Mouse (Mus musculus) CH12.LX (cell line): ENCODE data around the gene Atp8b4. TPM values are rescaled to one million over a fixed set of nuclear protein-coding genes. Genes with fewer than 3 reads are reported as not detected.

Source experiments
- DNase-seq: peaks from one replicate; pipeline ENCODE4 v3.0.0-alpha.2; 2013; ENCODE audit errors: extremely low read depth
- H3K27ac ChIP-seq: 2 replicates; pipeline ENCODE4 v1.5.1; 2012; ENCODE audit warnings: low read depth, mild to moderate bottlenecking, control low read depth, moderate library complexity; ENCODE audit not compliant: insufficient read depth
- H3K27me3 ChIP-seq: replicated peaks from 2 replicates; pipeline ENCODE3; 2012; ENCODE audit warnings: inconsistent platforms
- H3K36me3 ChIP-seq, 2 experiments: replicated peaks in 1 of 2; 2 replicates each; pipeline versions ENCODE3 to v1.6.1; 2012; ENCODE audit warnings: inconsistent platforms in 1 of 2, low read length in 1 of 2, mild to moderate bottlenecking in 1 of 2, mixed read lengths in 1 of 2, moderate library complexity in 1 of 2; ENCODE audit not compliant: control insufficient read depth in 1 of 2, insufficient read depth in 1 of 2
- H3K4me1 ChIP-seq, 2 experiments: 2 replicates each; pipeline ENCODE4 v1.6.1; 2012; ENCODE audit warnings: inconsistent platforms in 1 of 2, moderate library complexity in 1 of 2; ENCODE audit not compliant: insufficient read depth in 2 of 2, control insufficient read depth in 1 of 2
- H3K4me2 ChIP-seq: 2 replicates; pipeline ENCODE4 v1.6.1; 2012; ENCODE audit warnings: low read depth, mild to moderate bottlenecking, control low read depth; ENCODE audit not compliant: poor library complexity, insufficient read depth, severe bottlenecking
- H3K4me3 ChIP-seq, 3 experiments: fragments of 150-350 bp in 1 of 3; sonication (generic) in 1 of 3; replicated peaks in 1 of 3; 2 replicates each; pipeline versions ENCODE3 to v1.5.1; 2011 to 2012; ENCODE audit warnings: low read depth in 2 of 3, low read length in 2 of 3, mild to moderate bottlenecking in 2 of 3, moderate library complexity in 2 of 3, control low read depth in 1 of 3, improper control_type of control experiment in 1 of 3, inconsistent platforms in 1 of 3, mixed read lengths in 1 of 3; ENCODE audit not compliant: poor library complexity in 1 of 3
- H3K79me2 ChIP-seq: replicated peaks from 2 replicates; pipeline ENCODE4 v1.6.1; 2012; ENCODE audit warnings: mild to moderate bottlenecking, moderate library complexity; ENCODE audit not compliant: control insufficient read depth, poor library complexity, insufficient read depth, severe bottlenecking; ENCODE audit errors: extremely low read depth
- H3K9ac ChIP-seq: 2 replicates; pipeline ENCODE4 v1.6.1; 2012; ENCODE audit warnings: low read depth, mild to moderate bottlenecking, control low read depth, moderate library complexity; ENCODE audit not compliant: insufficient read depth
- H3K9me3 ChIP-seq: replicated peaks from 2 replicates; pipeline ENCODE3; 2012; ENCODE audit warnings: low read length, inconsistent platforms, mixed read lengths
- BHLHE40 ChIP-seq: IDR thresholded peaks from 2 replicates; pipeline ENCODE4 v1.6.1; 2011; ENCODE audit warnings: mild to moderate bottlenecking, low read depth, low read length, improper control_type of control experiment
- CHD1 ChIP-seq: IDR thresholded peaks from 2 replicates; pipeline ENCODE4 v1.6.1; 2012; ENCODE audit warnings: low read depth, low read length, improper control_type of control experiment, inconsistent platforms
- CHD2 ChIP-seq: IDR thresholded peaks from 2 replicates; pipeline ENCODE4 v1.6.1; 2011; ENCODE audit warnings: low read length, improper control_type of control experiment
- CTCF ChIP-seq, 2 experiments: IDR thresholded peaks in 1 of 2; conservative IDR thresholded peaks in 1 of 2; 2 replicates each; pipeline ENCODE4 v1.5.1; 2011 to 2012; ENCODE audit warnings: low read depth in 2 of 2, low read length in 2 of 2, improper control_type of control experiment in 1 of 2, inconsistent platforms in 1 of 2, mild to moderate bottlenecking in 1 of 2, moderate library complexity in 1 of 2
- EP300 ChIP-seq: IDR thresholded peaks from 2 replicates; pipeline ENCODE4 v1.6.1; 2011; ENCODE audit warnings: low read length, improper control_type of control experiment
- GABPA ChIP-seq: IDR thresholded peaks from 2 replicates; pipeline ENCODE4 v1.6.1; 2012; ENCODE audit warnings: low read depth, low read length, improper control_type of control experiment, inconsistent platforms; ENCODE audit not compliant: insufficient replicate concordance
- JUN ChIP-seq: IDR thresholded peaks from 2 replicates; pipeline ENCODE4 v1.6.1; 2011; ENCODE audit warnings: low read depth, mild to moderate bottlenecking, low read length, improper control_type of control experiment, moderate library complexity; ENCODE audit not compliant: insufficient read depth
- JUND ChIP-seq: conservative IDR thresholded peaks from 2 replicates; pipeline ENCODE4 v1.6.1; 2011; ENCODE audit warnings: low read depth, low read length, improper control_type of control experiment
- MAFK ChIP-seq: IDR thresholded peaks from 2 replicates; pipeline ENCODE4 v1.6.1; 2011; ENCODE audit warnings: low read length, improper control_type of control experiment; ENCODE audit not compliant: insufficient replicate concordance
- MAX ChIP-seq: IDR thresholded peaks from 2 replicates; pipeline ENCODE4 v1.6.1; 2011; ENCODE audit warnings: low read length, improper control_type of control experiment
- MAZ ChIP-seq: IDR thresholded peaks from 2 replicates; pipeline ENCODE4 v1.6.1; 2012; ENCODE audit warnings: low read depth, mild to moderate bottlenecking, inconsistent platforms, low read length, improper control_type of control experiment, moderate library complexity
- MXI1 ChIP-seq: IDR thresholded peaks from 2 replicates; pipeline ENCODE4 v1.6.1; 2011; ENCODE audit warnings: mild to moderate bottlenecking, low read depth, low read length, improper control_type of control experiment
- PAX5 ChIP-seq: IDR thresholded peaks from 2 replicates; pipeline ENCODE4 v1.6.1; 2012; ENCODE audit warnings: low read length, inconsistent platforms, mixed read lengths
- RAD21 ChIP-seq: IDR thresholded peaks from 2 replicates; pipeline ENCODE4 v1.6.1; 2011; ENCODE audit warnings: low read depth, mild to moderate bottlenecking, low read length, improper control_type of control experiment, moderate library complexity
- RCOR1 ChIP-seq: conservative IDR thresholded peaks from 2 replicates; pipeline ENCODE4 v1.6.1; 2012; ENCODE audit warnings: low read depth, mild to moderate bottlenecking, inconsistent platforms, low read length, improper control_type of control experiment
- SIN3A ChIP-seq: IDR thresholded peaks from 2 replicates; pipeline ENCODE4 v1.6.1; 2012; ENCODE audit warnings: low read length, improper control_type of control experiment, inconsistent platforms
- SMC3 ChIP-seq: IDR thresholded peaks from 2 replicates; pipeline ENCODE4 v1.6.1; 2011; ENCODE audit warnings: low read depth, low read length, improper control_type of control experiment
- UBTF ChIP-seq: IDR thresholded peaks from 2 replicates; pipeline ENCODE4 v1.6.1; 2012; ENCODE audit warnings: low read depth, mild to moderate bottlenecking, inconsistent platforms, low read length, improper control_type of control experiment, moderate library complexity
- USF2 ChIP-seq: conservative IDR thresholded peaks from 2 replicates; pipeline ENCODE4 v1.6.1; 2011; ENCODE audit warnings: low read depth, low read length, improper control_type of control experiment
- ZC3H11A ChIP-seq: IDR thresholded peaks from 2 replicates; pipeline ENCODE4 v1.6.1; 2012; ENCODE audit warnings: low read depth, mild to moderate bottlenecking, inconsistent platforms, low read length, improper control_type of control experiment
- dilution Hi-C: fragments of 300-500 bp; cut with MboI; formaldehyde crosslinking; loops from 2 replicates; pipeline ENCODE4 v1.14.3; 2020; ENCODE audit warnings: low sequenced_read_pairs; ENCODE audit not compliant: extremely low pct_unique_long_range_greater_than_20kb, extremely low pct_ligation_motif_present
- in situ Hi-C: fragments of 300-500 bp; cut with MboI; formaldehyde crosslinking; loops from 3 replicates; pipeline ENCODE4 v1.14.3; 2019; ENCODE audit warnings: low sequenced_read_pairs, low pct_ligation_motif_present, low pct_unique_long_range_greater_than_20kb, mixed read lengths
- polyA plus RNA-seq: library from polyadenylated mRNA; unstranded; fragments of >175 nt; gene quantifications from 2 replicates; pipeline ENCODE4 v1.2.1, GENCODE M21; 2012; ENCODE audit warnings: low read depth; ENCODE audit not compliant: insufficient read length
- total RNA-seq, 2 experiments: library from RNA; depleted of rRNA; stranded (reverse); fragments of 300-350 nt in 1 of 2; fragments of >200 nt in 1 of 2; gene quantifications; 2 replicates each; pipeline ENCODE4 v1.2.3; 2012 to 2014

Gene Atp8b4
- total and polyA plus RNA-seq, 3 experiments: 0.50 to 1.9 (median 0.79) TPM

DNA sequence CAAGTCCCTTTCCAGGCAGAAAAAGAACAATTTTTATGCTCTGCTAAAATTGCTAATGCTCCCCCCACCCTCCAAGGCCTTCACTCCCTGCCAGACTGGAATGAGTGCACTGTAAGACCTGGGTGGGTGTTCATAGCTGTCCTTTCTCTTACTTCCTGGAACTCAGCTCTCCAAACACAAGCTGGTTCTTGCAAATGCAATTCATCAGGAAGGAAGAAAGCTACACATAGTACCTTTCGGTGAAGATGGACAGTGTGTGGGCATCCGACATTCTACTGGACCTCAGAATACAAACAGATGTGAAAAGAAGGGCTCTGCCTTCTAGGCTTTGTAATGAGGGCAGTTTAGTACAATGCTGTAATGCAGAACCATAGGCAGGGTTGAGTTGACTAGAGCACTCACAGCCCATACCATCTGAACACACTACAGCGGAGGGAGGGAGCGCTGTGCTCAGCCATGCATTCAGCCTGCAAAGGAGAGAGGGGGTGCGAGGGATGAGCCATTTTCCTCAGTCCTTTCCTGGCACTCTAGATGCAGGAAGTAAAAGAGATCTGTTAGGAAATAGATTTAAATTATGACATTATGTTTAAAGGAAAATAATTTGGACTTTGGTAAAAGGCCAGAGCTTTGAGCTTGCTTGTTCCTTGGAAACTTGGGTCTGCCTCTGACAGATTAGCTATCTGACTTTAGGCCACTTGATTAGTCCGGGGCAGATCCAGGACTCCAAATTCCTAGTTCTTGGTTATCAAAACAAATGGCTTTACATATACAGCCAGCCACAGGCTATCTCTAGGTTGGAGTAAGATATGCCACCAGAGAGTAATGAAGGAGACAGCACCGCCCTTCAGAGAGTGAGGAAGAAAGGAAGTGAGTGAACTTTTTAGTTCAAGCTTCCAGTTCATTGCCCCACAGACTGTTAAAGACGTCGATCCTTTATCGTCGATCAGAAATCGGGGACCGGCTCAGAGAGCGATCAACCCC lies 136.4 kb downstream of the Atp8b4 start:
- Histone ChIP-seq H3K4me2 (no peak overlapping the region), H3K9me3 (no peaks in the 10 kb centered on the region), H3K4me3 (no peak overlapping the region), H3K9ac (no peak overlapping the region), H3K36me3 (no peaks in the 10 kb centered on the region), H3K27ac (no peak overlapping the region), H3K79me2 (no peaks in the 10 kb centered on the region), H3K4me1 (no peaks in the 10 kb centered on the region), H3K27me3 (no peaks in the 10 kb centered on the region)
- TF ChIP-seq USF2: no peak
- TF ChIP-seq EP300: no peak
- no peak for TF ChIP-seq MAFK
- no peak for TF ChIP-seq CHD2
- TF ChIP-seq ZC3H11A: no peak
- no peak for TF ChIP-seq SMC3
- TF ChIP-seq PAX5: no peak
- no peak for TF ChIP-seq SIN3A
- no peak for TF ChIP-seq RCOR1
- TF ChIP-seq MXI1: no peak
- no peak for TF ChIP-seq UBTF
- TF ChIP-seq BHLHE40: no peak
- no peak for TF ChIP-seq MAX
- no peak for TF ChIP-seq GABPA
- no peak for DNase-seq
- dilution Hi-C loops: no loop called here
- in situ Hi-C loops: loop anchor here (25.0 kb wide), 1 partner anchor 477 kb away; no protein-coding TSS in a partner anchor

DNA sequence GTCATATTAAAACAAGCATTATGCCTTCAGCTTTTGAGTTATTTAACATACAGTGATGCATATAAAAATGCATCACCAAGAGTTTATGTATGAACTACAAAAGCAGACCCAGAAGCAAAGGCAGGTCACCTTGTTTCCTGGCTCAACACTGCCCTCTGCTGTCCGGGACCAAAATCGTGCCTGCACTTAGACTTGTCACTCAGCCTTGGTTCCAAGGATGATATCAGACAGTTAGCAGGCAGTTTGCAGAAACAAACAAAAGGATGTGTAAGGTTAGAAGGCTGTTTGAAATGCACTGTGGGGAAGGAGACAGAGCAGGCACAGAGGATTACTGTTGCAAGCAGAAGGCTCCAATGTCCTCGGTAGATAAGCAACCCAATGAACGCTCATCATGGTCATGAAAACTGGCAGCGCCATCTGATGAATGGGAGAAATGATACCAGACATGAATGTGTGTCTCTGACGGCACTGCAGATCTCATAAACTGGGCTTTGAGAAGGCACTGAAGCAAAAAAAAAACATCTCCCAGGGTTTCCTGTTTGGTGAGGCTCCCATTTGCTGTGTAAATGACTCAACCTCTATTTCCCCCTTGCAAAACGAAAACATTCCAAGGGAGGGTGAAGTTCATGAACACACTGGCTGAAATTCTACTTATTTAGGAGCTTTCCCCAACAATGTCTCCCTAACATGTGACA lies 137.3 kb downstream of the Atp8b4 start:
- Histone ChIP-seq H3K4me3 (no peak overlapping the region), H3K36me3 (no peaks in the 10 kb centered on the region), H3K27ac (no peak overlapping the region), H3K9ac (no peak overlapping the region), H3K27me3 (no peaks in the 10 kb centered on the region), H3K4me2 (no peak overlapping the region), H3K79me2 (no peaks in the 10 kb centered on the region), H3K4me1 (no peaks in the 10 kb centered on the region), H3K9me3 (no peaks in the 10 kb centered on the region)
- peak; percentile 73 for DNase-seq
- in situ Hi-C loops: loop anchor here (25.0 kb wide), 1 partner anchor 476 kb away; no protein-coding TSS in a partner anchor
- dilution Hi-C loops: no loop called here
- TF ChIP-seq RAD21 (peak; percentile 98), SMC3 (peak; percentile 94), JUND (0 out of 2 replicates have a peak, but pooled peaks have one; percentile 59), ZC3H11A (peak; percentile 74), MAZ (no peak), CTCF (conservative IDR thresholded peaks at IDR 0.05 in 1 of 2, IDR thresholded peaks at IDR 0.05 in 1 of 2; ENCODE audit: low read depth in 2 of 2, low read length in 2 of 2) (peak; percentile 89), JUN (no peak), CHD1 (no peak)
